Mouse (Mus musculus) thymus, postnatal 25 days (tissue): ENCODE measurements at regions not wholly inside any gene's neighbourhood (a gene's known extent, or its start where the extent isn't known, plus 50 kb on each side); places are given as distances from the start of the nearest gene placed in this dataset.

Experiments used
- DNase-seq: peaks from one replicate; pipeline ENCODE4 v3.0.0; 2022

- DNase-seq, result no peak
Measured at GRCm38 (mm10) chr2:8628007-8628406, 1118.6 kb upstream of the Celf2 start.

- DNase-seq, result no peak
Measured at GRCm38 (mm10) chr2:8628485-8629208, 1119.3 kb upstream of the Celf2 start.

- no peak for DNase-seq
Measured at GRCm38 (mm10) chr2:8638082-8638481, 1128.7 kb upstream of the Celf2 start.

GRCm38 (mm10) chr2:8639282-8639681 is 1129.9 kb upstream of the Celf2 start:
- DNase-seq, result no peak

GRCm38 (mm10) chr2:8645463-8645862 is 1136.1 kb upstream of the Celf2 start:
- no peak for DNase-seq

GRCm38 (mm10) chr2:8660544-8660943 is 1151.2 kb upstream of the Celf2 start:
- no peak for DNase-seq

- peak; percentile 58 for DNase-seq
Measured at GRCm38 (mm10) chr2:8673751-8674378, 1164.5 kb upstream of the Celf2 start.

GRCm38 (mm10) chr2:8675537-8675936 is 1166.2 kb upstream of the Celf2 start:
- no peak for DNase-seq

- peak; percentile 22 for DNase-seq
Measured at GRCm38 (mm10) chr2:8676546-8676945, 1167.2 kb upstream of the Celf2 start.

GRCm38 (mm10) chr2:8690846-8691643 is 1181.7 kb upstream of the Celf2 start:
- no peak for DNase-seq

- no peak for DNase-seq
Measured at GRCm38 (mm10) chr2:8729306-8729705, 1151.7 kb upstream of the 4930412O13Rik start.

GRCm38 (mm10) chr2:8754142-8754541 is 1126.9 kb upstream of the 4930412O13Rik start:
- DNase-seq, result peak; percentile 52

GRCm38 (mm10) chr2:8756546-8756945 is 1124.5 kb upstream of the 4930412O13Rik start:
- no peak for DNase-seq

- no peak for DNase-seq
Measured at GRCm38 (mm10) chr2:8770636-8771035, 1110.4 kb upstream of the 4930412O13Rik start.

GRCm38 (mm10) chr2:8781152-8781935 is 1099.7 kb upstream of the 4930412O13Rik start:
- DNase-seq, result no peak

- DNase-seq, result no peak
Measured at GRCm38 (mm10) chr2:8782225-8782624, 1098.8 kb upstream of the 4930412O13Rik start.

GRCm38 (mm10) chr2:8802061-8802460 is 1079.0 kb upstream of the 4930412O13Rik start:
- DNase-seq, result no peak

GRCm38 (mm10) chr2:8809609-8810008 is 1071.4 kb upstream of the 4930412O13Rik start:
- no peak for DNase-seq

GRCm38 (mm10) chr2:8818127-8818526 is 1062.9 kb upstream of the 4930412O13Rik start:
- DNase-seq, result no peak

GRCm38 (mm10) chr2:8825406-8825805 is 1055.6 kb upstream of the 4930412O13Rik start:
- DNase-seq, result no peak
